Mouse (Mus musculus) frontal cortex, adult (tissue): ENCODE measurements around the gene Gm20538.
A peak's percentile ranks its signal among the peaks of the same experiment; 100 is the strongest.

Experiments used
- ATAC-seq: cut with Nextera tagmentation; 2 replicates; pipeline ENCODE4 v1.9.2; 2017; ENCODE audit warnings: mild to moderate bottlenecking, moderate library complexity, mixed read lengths; ENCODE audit not compliant: low TSS enrichment

Gm20538 gene

GRCm38 (mm10) chr19:44552731-44553130 lies at the start of gene Gm20538:
Gene Gm20538 (minus strand): TSS chr19:44552831.
- ATAC-seq: no peak

- no peak for ATAC-seq
Measured at GRCm38 (mm10) chr19:44594180-44594579, 41.5 kb upstream of the Gm20538 start.

- ATAC-seq: no peak
Measured at GRCm38 (mm10) chr19:44591638-44592037, 39.0 kb upstream of the Gm20538 start.

GRCm38 (mm10) chr19:44590992-44591391 lies 38.4 kb upstream of the Gm20538 start:
- ATAC-seq: no peak

GRCm38 (mm10) chr19:44589591-44590223 lies 37.1 kb upstream of the Gm20538 start:
- ATAC-seq: no peak

- ATAC-seq: no peak
Measured at GRCm38 (mm10) chr19:44588036-44588435, 35.4 kb upstream of the Gm20538 start.

GRCm38 (mm10) chr19:44582638-44583309 lies 30.1 kb upstream of the Gm20538 start:
- peak; percentile 95 for ATAC-seq

- ATAC-seq: no peak
Measured at GRCm38 (mm10) chr19:44582103-44582502, 29.5 kb upstream of the Gm20538 start.

- ATAC-seq: no peak
Measured at GRCm38 (mm10) chr19:44578038-44578437, 25.4 kb upstream of the Gm20538 start.

- ATAC-seq: no peak
Measured at GRCm38 (mm10) chr19:44576275-44576674, 23.6 kb upstream of the Gm20538 start.

- no peak for ATAC-seq
Measured at GRCm38 (mm10) chr19:44567763-44568162, 15.1 kb upstream of the Gm20538 start.

GRCm38 (mm10) chr19:44564006-44564405 lies 11.4 kb upstream of the Gm20538 start:
- ATAC-seq: no peak

- peak; percentile 100 for ATAC-seq
Measured at GRCm38 (mm10) chr19:44562652-44563206, 10.1 kb upstream of the Gm20538 start, which contains the start of gene Hif1an. Gene Hif1an (plus strand): TSS chr19:44562850.

GRCm38 (mm10) chr19:44554861-44555590 lies 2.4 kb upstream of the Gm20538 start, which contains the start of gene Ndufb8:
Gene Ndufb8 (minus strand): TSS chr19:44555440.
- ATAC-seq: peak; percentile 96

- peak; percentile 32; the same call in 1 of the 2 replicates for ATAC-seq
Measured at GRCm38 (mm10) chr19:44554490-44554860, 1.8 kb upstream of the Gm20538 start.

- ATAC-seq: no peak
Measured at GRCm38 (mm10) chr19:44553286-44553685, 655 bp upstream of the Gm20538 start.

GRCm38 (mm10) chr19:44545321-44546041 lies 7.2 kb downstream of the Gm20538 start, which contains the start of gene Sec31b:
Gene Sec31b (minus strand): TSS chr19:44545864.
- no peak for ATAC-seq

GRCm38 (mm10) chr19:44544775-44545174 lies 7.9 kb downstream of the Gm20538 start:
- ATAC-seq: peak; percentile 81

GRCm38 (mm10) chr19:44544372-44544771 lies 8.3 kb downstream of the Gm20538 start:
- ATAC-seq: no peak

GRCm38 (mm10) chr19:44542694-44543178 lies 9.9 kb downstream of the Gm20538 start:
- no peak for ATAC-seq

GRCm38 (mm10) chr19:44537416-44537815 lies 15.2 kb downstream of the Gm20538 start:
- ATAC-seq: no peak
